Mouse (Mus musculus) ES-CJ7 (cell line): ENCODE measurements around the gene Tm9sf1.

Experiments used
- DNase-seq: peaks from one replicate; pipeline ENCODE4 v3.0.0; 2011; ENCODE audit warnings: low read depth, low spot score

Gene Tm9sf1

GRCm38 (mm10) chr14:55634874-55635522, 8.6 kb downstream of the Tm9sf1 start:
- DNase-seq: peak; percentile 25

- peak; percentile 68 for DNase-seq
These were observed 14.3 kb downstream of the Tm9sf1 start for GRCm38 (mm10) chr14:55629312-55629711.

GRCm38 (mm10) chr14:55628077-55628827, 15.4 kb downstream of the Tm9sf1 start:
- no peak for DNase-seq

GRCm38 (mm10) chr14:55618486-55619195, 25.0 kb downstream of the Tm9sf1 start:
- DNase-seq: no peak

- peak; percentile 97 for DNase-seq
These were observed 25.8 kb downstream of the Tm9sf1 start, which contains the start of gene Rec8 for GRCm38 (mm10) chr14:55617822-55618221. Rec8 (plus strand) TSS chr14:55618037.

- no peak for DNase-seq
These were observed 26.8 kb downstream of the Tm9sf1 start for GRCm38 (mm10) chr14:55616844-55617243.

GRCm38 (mm10) chr14:55615876-55616275, 27.7 kb downstream of the Tm9sf1 start:
- DNase-seq: no peak

GRCm38 (mm10) chr14:55614565-55615178, 28.9 kb downstream of the Tm9sf1 start:
- DNase-seq: no peak

GRCm38 (mm10) chr14:55613346-55613745, 30.3 kb downstream of the Tm9sf1 start:
- DNase-seq: no peak

GRCm38 (mm10) chr14:55608339-55608738, 35.3 kb downstream of the Tm9sf1 start:
- no peak for DNase-seq

GRCm38 (mm10) chr14:55605743-55606459, 37.7 kb downstream of the Tm9sf1 start:
- DNase-seq: no peak

- DNase-seq: peak; percentile 29
These were observed 38.8 kb downstream of the Tm9sf1 start for GRCm38 (mm10) chr14:55604823-55605222.

- DNase-seq: peak; percentile 99
These were observed 39.7 kb downstream of the Tm9sf1 start for GRCm38 (mm10) chr14:55603633-55604576.

GRCm38 (mm10) chr14:55603271-55603632, 40.4 kb downstream of the Tm9sf1 start, which contains the start of gene Irf9:
Irf9 (plus strand) TSS chr14:55603571.
- DNase-seq: no peak

GRCm38 (mm10) chr14:55598521-55599390, 44.9 kb downstream of the Tm9sf1 start:
- no peak for DNase-seq

- DNase-seq: no peak
These were observed 47.4 kb downstream of the Tm9sf1 start for GRCm38 (mm10) chr14:55596036-55596690.

GRCm38 (mm10) chr14:55592226-55592625, 51.4 kb downstream of the Tm9sf1 start:
- no peak for DNase-seq

- peak; percentile 96 for DNase-seq
These were observed 52.2 kb downstream of the Tm9sf1 start, which contains the start of gene Rnf31 for GRCm38 (mm10) chr14:55591331-55591891. Rnf31 (plus strand) TSS chr14:55591708.
